Mouse (Mus musculus) cortical plate, adult 2 months (tissue): ENCODE results near the gene Med6. TPM values are rescaled to one million over a fixed set of nuclear protein-coding genes. Genes with fewer than 3 reads are reported as not detected.

Experiments used
- H3K27ac ChIP-seq: fragments of 200-500 bp; 2 replicates; pipeline ENCODE4 v1.5.1; 2012; ENCODE audit warnings: low read length, control low read depth, inconsistent platforms; ENCODE audit not compliant: insufficient read depth
- H3K4me1 ChIP-seq: fragments of 200-500 bp; 2 replicates; pipeline ENCODE4 v1.6.1; 2011; ENCODE audit warnings: low read length; ENCODE audit not compliant: control insufficient read depth, insufficient read depth
- H3K4me3 ChIP-seq: fragments of 200-500 bp; 2 replicates; pipeline ENCODE4 v1.5.1; 2011; ENCODE audit warnings: mild to moderate bottlenecking, low read length, control low read depth; ENCODE audit not compliant: insufficient read depth
- CTCF ChIP-seq: fragments of 200-500 bp; IDR thresholded peaks from 2 replicates; pipeline ENCODE4 v1.5.1; 2011; ENCODE audit warnings: mild to moderate bottlenecking, control low read depth, low read length; ENCODE audit not compliant: insufficient read depth; ENCODE audit errors: extremely low read depth
- POLR2A ChIP-seq: fragments of 200-500 bp; IDR thresholded peaks from 2 replicates; pipeline ENCODE4 v1.6.1; 2011; ENCODE audit warnings: mild to moderate bottlenecking, low read length, control low read depth; ENCODE audit not compliant: insufficient read depth; ENCODE audit errors: extremely low read depth
- polyA plus RNA-seq: library from polyadenylated mRNA; depleted of rRNA; stranded (reverse); fragments of >200 nt; gene quantifications from 2 replicates; pipeline ENCODE4 v1.2.3, GENCODE M21; 2012; rRNA removed

The Med6 gene
- 30.3 and 34.0 TPM in 2 replicates for polyA plus RNA-seq

GRCm38 (mm10) chr12:81594902-81595671 is at the start of gene Med6:
Gene Med6, minus strand, starts transcription at chr12:81595008.
- peak within 1 kb of the TSS; percentile 69 for H3K4me3 ChIP-seq
- H3K4me1 ChIP-seq: no peaks in the 10 kb centered on the region
- TF ChIP-seq CTCF (no peak), POLR2A (no peak)
- no peak within 1 kb of the TSS for H3K27ac ChIP-seq

GRCm38 (mm10) chr12:81642361-81643082 is 47.7 kb upstream of the Med6 start:
- no peak for TF ChIP-seq POLR2A
- Histone ChIP-seq H3K27ac (no peak overlapping the region), H3K4me3 (no peak overlapping the region), H3K4me1 (no peaks in the 10 kb centered on the region)

GRCm38 (mm10) chr12:81640656-81641055 is 45.8 kb upstream of the Med6 start:
- no peak for TF ChIP-seq CTCF
- no peak for TF ChIP-seq POLR2A
- Histone ChIP-seq H3K4me1 (no peaks in the 10 kb centered on the region), H3K4me3 (no peak overlapping the region), H3K27ac (no peak overlapping the region)

DNA sequence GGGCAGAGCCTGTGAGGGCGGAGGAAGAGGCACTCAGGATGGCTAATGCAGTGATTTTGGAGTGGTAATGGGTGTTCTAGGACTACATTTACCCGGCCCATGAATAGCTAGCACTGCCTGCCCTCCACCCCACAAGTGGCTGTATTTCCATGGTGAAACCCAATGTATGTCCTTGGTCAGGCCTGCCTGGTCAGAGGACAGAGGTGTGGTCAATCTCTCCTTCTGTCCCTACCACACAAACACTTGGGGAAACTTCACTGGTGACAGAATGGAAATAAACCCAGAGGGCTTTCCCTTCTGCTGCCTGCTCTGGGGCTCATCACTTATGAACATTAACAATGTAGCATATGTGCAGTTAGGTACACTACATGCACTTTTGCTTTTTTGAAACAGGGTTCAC is 38.4 kb upstream of the Med6 start:
- Histone ChIP-seq H3K4me3 (peak overlapping the region; percentile 80; the same call in 1 of the 2 replicates), H3K27ac (no peak overlapping the region)
- TF ChIP-seq POLR2A: no peak
- no peak for TF ChIP-seq CTCF

DNA sequence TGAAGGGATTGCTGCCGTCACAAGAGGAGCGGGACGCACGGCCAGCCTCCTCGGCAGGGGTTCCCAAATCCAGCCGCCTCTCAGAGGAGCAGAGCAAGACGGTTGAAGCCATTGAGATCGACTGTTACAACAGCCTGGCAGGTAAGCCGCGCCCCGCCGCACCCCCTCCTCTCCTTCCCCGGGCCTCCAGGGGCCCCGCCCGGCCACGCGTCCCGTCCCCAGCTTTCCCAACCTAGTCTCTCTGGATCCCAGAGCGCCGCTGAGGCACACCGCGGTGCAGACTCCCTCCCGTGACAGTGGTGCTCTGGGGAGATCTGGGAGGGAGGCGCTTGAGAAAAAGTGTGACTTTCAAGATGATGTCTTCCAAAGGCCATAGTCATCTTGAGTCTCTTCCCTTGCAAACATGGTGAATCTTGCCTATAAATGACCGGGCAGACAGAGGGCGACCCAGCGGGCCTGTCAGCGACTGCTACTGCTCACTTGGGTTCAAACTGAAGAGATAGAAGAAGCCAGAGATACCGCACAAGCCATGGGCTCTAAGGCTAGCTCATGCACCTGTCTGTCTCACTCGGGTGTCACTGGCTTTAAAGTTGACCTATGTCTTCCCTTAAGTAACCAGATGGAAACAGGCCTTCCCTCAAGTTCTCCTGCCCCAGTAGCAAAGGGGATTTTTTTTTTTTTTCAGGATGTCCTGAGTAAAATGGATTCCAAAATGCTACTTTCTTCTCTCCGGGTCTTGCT is 37.0 kb upstream of the Med6 start:
- Histone ChIP-seq H3K4me1 (peaks cover 4% of the 10 kb centered on the region), H3K4me3 (peak overlapping the region; percentile 80), H3K27ac (peak overlapping the region; percentile 24)
- TF ChIP-seq CTCF: no peak
- no peak; the same call in 1 of the 2 replicates for TF ChIP-seq POLR2A

More for the DNA sequence above, 38.4 kb upstream of the Med6 start:
- peaks cover 4% of the 10 kb centered on the region for H3K4me1 ChIP-seq

DNA sequence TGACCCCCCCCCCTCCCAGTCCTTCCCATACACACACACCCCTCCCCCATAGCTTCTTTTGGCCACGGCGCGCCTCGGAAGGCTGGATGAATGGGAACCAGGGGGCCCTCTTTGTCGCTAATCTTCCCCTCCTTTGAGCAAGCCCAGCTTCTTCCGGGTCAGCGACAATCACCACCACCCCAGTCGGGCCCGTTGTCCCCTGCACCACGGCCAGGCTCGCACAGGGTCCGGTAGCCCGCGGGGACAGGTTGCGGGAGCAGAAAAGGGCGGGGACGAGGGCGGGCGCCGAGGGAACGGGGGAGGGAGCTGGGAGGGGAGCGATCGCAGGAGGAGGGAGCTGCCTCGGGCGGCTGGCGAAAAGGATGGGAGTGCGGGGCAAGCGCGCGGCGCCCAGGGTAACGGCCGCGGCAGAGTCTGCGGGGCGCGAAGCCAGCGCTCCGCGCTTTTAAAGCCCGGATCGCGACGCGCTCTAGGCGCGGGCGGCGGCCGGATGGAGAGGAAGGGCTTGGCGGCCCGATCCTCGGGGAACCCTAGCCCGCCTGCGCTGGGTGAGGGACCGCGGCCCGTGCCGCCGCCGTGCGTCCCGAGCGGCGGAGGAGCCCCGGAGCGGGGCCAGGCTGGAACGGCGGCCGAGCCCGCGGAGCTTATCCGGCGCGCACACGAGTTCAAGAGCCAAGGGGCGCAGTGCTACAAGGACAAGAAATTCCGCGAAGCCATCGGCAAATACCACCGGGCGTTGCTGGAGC is 36.3 kb upstream of the Med6 start, which contains the start of gene Ttc9:
Gene Ttc9 (plus strand): TSS at position 335 of the 746 bp plus-strand sequence.
- peak within 1 kb of the TSS; percentile 80 for H3K4me3 ChIP-seq
- peak within 1 kb of the TSS; percentile 24 for H3K27ac ChIP-seq
- peaks cover 4% of the 10 kb centered on the region for H3K4me1 ChIP-seq
- TF ChIP-seq POLR2A (no peak), CTCF (no peak)

DNA sequence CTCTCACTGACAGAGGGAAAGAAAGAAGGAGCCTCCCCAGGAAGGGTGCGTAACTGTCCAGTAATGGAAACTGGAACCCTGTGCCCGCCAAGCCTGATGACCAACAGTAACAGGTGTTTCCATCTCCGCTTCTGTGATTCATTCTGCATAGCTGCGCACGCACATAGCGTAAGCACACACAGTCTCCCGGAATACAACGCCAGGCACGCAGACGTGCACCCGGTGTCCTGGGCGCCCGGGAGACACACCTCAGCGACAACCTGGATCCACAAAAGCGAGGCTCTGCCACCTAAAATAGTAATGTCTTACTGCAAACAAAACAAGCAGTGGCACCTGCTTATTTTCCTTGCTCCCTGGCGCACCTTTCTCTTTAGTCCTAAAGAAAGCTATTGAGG is 35.7 kb upstream of the Med6 start:
- H3K4me3 ChIP-seq: peak overlapping the region; percentile 80

DNA sequence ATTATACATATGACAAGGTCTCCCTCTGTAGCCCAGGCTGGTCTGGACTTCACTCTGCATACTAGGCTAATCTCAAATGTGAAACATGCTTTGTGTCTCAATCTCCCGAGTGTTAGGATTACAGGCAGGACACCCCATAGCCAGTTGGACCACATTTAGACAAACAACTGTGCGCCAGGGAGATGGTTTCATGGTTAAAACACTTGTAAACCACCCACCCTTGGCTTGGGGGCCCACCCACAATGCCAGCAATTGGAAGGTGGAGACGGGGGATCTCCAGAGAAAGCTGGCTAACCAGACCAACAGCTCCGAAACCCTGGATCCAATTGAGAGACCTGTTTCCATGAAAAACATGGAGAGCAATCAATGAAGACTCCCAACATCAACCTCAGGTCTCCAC is 33.3 kb upstream of the Med6 start:
- Histone ChIP-seq H3K4me3 (no peak overlapping the region), H3K27ac (no peak overlapping the region), H3K4me1 (peaks cover 4% of the 10 kb centered on the region)
- TF ChIP-seq POLR2A: no peak
- no peak for TF ChIP-seq CTCF

More for the DNA sequence above, 35.7 kb upstream of the Med6 start:
- H3K27ac ChIP-seq: no peak overlapping the region
- H3K4me1 ChIP-seq: peaks cover 4% of the 10 kb centered on the region
- TF ChIP-seq POLR2A: peak; percentile 63; the same call in 1 of the 2 replicates
- TF ChIP-seq CTCF: no peak

DNA sequence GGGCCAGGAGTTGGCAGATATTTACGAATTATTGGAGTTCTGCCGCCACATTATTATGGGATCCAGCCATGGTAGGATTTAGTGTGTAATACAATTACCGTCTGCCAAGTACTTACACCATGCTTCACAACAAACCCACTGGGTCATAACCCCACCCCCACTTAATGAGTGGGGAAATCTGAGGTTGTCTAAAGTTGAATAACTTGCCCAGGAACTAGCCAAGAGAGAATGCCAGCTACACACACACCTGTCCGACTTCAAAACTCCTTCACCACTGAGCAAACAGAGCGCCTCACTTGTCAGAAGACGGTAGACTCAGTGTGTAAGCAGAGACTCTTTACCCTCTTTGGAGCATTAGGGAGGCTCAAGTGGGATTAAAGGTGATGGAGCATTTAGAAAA is 32.6 kb upstream of the Med6 start:
- no peak overlapping the region for H3K4me3 ChIP-seq
- H3K4me1 ChIP-seq: no peaks in the 10 kb centered on the region
- no peak for TF ChIP-seq POLR2A
- no peak for TF ChIP-seq CTCF
- no peak overlapping the region for H3K27ac ChIP-seq
